Mouse (Mus musculus): ENCODE data around the gene Fam189a1. TPM values are rescaled to one million over a fixed set of nuclear protein-coding genes. Genes with fewer than 3 reads are reported as not detected.

The Fam189a1 gene
- polyA plus RNA-seq, 1 experiment from 2014 or later: 2.7 TPM

DNA sequence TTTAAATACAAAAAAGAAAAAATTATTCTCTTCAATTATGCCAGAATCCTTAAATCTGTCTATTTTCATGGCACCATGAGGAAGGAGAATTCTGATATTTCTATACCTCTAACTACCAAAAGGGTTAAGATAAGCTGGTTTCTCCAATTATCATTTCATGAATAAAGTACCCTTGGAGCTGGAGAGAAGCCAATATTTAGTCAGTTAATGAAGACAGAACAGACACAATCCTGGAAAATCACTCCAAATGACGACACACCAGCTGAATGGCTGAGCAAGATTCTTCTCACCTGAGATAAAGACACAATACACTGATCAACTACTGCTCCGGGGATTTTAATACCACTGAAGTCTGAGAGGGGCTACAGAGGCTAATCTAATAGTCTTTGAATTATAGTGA lies 150.6 kb downstream of the Fam189a1 start:
- H3K4me3 ChIP-seq (ENCODE audit: low read depth, low read length): no peak overlapping the region
- H3K4me1 ChIP-seq (replicated peaks; ENCODE audit: control insufficient read depth, insufficient read depth, low read length): no peaks in the 10 kb centered on the region
- no peaks in the 10 kb centered on the region for H3K27me3 ChIP-seq (ENCODE audit: control insufficient read depth, insufficient read depth, low read length)
- no peaks in the 10 kb centered on the region for H3K36me3 ChIP-seq (ENCODE audit: control insufficient read depth, insufficient read depth, low read length)
- H3K27ac ChIP-seq (ENCODE audit: low read depth, low read length): no peak overlapping the region
- 69% methylated on average over 2 of the region's 2 CpGs for WGBS
- ATAC-seq (replicated peaks; ENCODE audit: low FRiP score) (no peak), DNase-seq (ENCODE audit: low spot score) (no peak)
- H3K9ac ChIP-seq (ENCODE audit: low read length): no peak overlapping the region
- H3K4me2 ChIP-seq (ENCODE audit: low read depth, low read length, severe bottlenecking): no peak overlapping the region
- H3K9me3 ChIP-seq (ENCODE audit: control insufficient read depth, low read length): no peaks in the 10 kb centered on the region

DNA sequence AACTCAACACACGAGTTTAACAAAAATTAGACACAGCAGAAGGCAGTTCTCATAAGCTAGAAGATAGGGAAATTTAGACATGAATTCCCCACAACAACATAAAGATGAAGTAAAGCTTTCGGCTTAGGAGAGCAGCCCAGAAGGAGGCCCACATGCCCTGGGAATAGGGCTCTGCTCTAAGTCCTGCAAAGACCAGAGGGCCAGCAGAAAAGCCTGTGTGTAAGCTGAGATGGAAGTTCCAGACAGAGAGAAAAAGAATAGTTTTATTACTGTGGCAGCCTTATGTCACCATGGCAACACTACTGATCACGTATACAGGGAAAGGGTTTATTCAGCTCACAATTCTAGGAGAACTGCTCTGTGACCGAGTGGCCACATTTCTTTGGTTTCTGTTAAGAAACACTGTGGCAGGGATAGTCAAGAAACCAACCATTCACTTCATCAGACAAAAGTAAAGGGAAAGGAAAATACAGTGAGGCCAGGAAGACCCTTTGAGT lies 156.6 kb downstream of the Fam189a1 start:
- no peak overlapping the region for H3K4me2 ChIP-seq (ENCODE audit: low read depth, low read length, severe bottlenecking)
- H3K9ac ChIP-seq (ENCODE audit: low read length): no peak overlapping the region
- no peak overlapping the region for H3K27ac ChIP-seq (ENCODE audit: low read depth, low read length)
- ATAC-seq (replicated peaks; ENCODE audit: low FRiP score) (no peak), DNase-seq (ENCODE audit: low spot score) (peak; percentile 16)
- H3K36me3 ChIP-seq (ENCODE audit: control insufficient read depth, insufficient read depth, low read length): no peaks in the 10 kb centered on the region
- H3K4me3 ChIP-seq (ENCODE audit: low read depth, low read length): no peak overlapping the region
- H3K4me1 ChIP-seq (replicated peaks; ENCODE audit: control insufficient read depth, insufficient read depth, low read length): no peaks in the 10 kb centered on the region
- H3K27me3 ChIP-seq (ENCODE audit: control insufficient read depth, insufficient read depth, low read length): no peaks in the 10 kb centered on the region
- H3K9me3 ChIP-seq (ENCODE audit: control insufficient read depth, low read length): no peaks in the 10 kb centered on the region
- 57% methylated on average over 4 of the region's 4 CpGs for WGBS

DNA sequence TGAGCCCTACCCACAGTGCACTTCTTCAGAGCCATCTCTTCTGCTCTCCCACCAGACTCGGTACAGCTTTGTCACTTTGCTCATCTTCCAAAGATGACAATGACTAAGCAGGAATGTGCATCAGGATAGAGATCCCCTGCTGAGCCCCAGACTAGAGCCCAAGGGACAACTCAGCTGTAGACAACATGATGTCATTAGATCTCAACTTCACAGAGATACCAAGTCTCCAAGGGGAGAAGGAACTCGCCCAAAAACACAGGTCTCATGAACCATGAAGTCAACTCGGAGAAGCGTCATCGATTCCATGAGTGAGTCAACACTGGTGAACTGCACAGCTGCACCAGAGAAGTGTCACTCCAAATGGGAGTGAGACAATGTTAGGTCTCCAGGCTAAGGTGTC lies 158.6 kb downstream of the Fam189a1 start:
- WGBS: 90% methylated on average over 5 of the region's 5 CpGs
- Histone ChIP-seq H3K27ac (ENCODE audit: low read depth, low read length) (no peak overlapping the region), H3K36me3 (ENCODE audit: control insufficient read depth, insufficient read depth, low read length) (no peaks in the 10 kb centered on the region), H3K4me1 (replicated peaks; ENCODE audit: control insufficient read depth, insufficient read depth, low read length) (no peaks in the 10 kb centered on the region), H3K4me3 (ENCODE audit: low read depth, low read length) (no peak overlapping the region), H3K4me2 (ENCODE audit: low read depth, low read length, severe bottlenecking) (no peak overlapping the region), H3K9ac (ENCODE audit: low read length) (no peak overlapping the region), H3K9me3 (ENCODE audit: control insufficient read depth, low read length) (no peaks in the 10 kb centered on the region), H3K27me3 (ENCODE audit: control insufficient read depth, insufficient read depth, low read length) (no peaks in the 10 kb centered on the region)
- no peak for ATAC-seq (replicated peaks; ENCODE audit: low FRiP score)
- no peak for DNase-seq (ENCODE audit: low spot score)

DNA sequence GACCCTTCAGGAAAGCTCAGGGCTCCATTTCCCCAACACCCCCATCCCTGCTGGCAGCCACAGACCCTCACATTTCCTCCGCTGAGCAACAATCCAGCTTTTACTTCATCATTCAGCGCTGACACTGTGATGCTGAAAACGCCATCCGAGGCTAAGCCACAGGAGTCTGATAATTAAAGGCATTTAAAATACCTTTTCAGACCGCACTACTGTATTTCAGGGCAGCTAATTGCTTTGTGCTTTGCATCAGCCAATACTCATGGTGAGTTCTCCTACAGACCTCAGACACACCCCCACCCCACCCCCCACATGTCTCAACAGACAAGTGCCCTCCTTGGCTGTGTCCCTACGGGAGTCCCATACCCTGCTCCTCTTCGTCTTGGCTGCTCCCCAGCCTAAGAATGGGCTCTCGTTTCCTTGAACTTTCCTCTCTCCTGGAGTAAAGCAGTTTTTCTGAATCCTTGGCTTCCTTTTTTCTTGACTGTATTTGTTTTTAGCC lies 160.4 kb downstream of the Fam189a1 start:
- no peak overlapping the region for H3K27ac ChIP-seq (ENCODE audit: low read depth, low read length)
- DNase-seq (ENCODE audit: low spot score) (peak; percentile 38), ATAC-seq (replicated peaks; ENCODE audit: low FRiP score) (peak; percentile 39; the same call in 1 of the 2 replicates)
- no peak overlapping the region for H3K9ac ChIP-seq (ENCODE audit: low read length)
- no peaks in the 10 kb centered on the region for H3K36me3 ChIP-seq (ENCODE audit: control insufficient read depth, insufficient read depth, low read length)
- H3K27me3 ChIP-seq (ENCODE audit: control insufficient read depth, insufficient read depth, low read length): no peaks in the 10 kb centered on the region
- H3K4me2 ChIP-seq (ENCODE audit: low read depth, low read length, severe bottlenecking): no peak overlapping the region
- H3K4me3 ChIP-seq (ENCODE audit: low read depth, low read length): no peak overlapping the region
- H3K4me1 ChIP-seq (replicated peaks; ENCODE audit: control insufficient read depth, insufficient read depth, low read length): no peaks in the 10 kb centered on the region
- H3K9me3 ChIP-seq (ENCODE audit: control insufficient read depth, low read length): no peaks in the 10 kb centered on the region
- WGBS: 40% methylated on average over 8 of the region's 8 CpGs

DNA sequence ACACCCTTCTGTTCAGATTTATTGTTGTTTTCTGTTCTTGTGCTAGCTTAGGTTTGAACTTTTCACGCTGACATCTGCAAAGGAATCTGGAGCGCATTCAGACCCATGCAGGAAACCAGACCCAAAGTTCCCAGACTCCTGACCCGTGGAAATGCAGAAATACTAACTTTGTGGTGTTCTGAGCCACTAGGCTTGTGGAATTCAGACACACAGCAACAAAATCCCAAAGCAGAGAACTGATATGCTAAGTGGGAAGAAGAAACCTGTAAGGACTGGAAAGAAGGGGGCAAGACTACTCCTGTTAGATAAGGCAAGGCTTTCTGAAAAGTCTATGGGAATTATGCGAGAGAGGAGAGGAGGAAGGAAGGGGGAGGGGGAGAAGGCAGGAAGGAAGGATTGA lies 167.0 kb downstream of the Fam189a1 start:
- no peak overlapping the region for H3K4me2 ChIP-seq (ENCODE audit: low read depth, low read length, severe bottlenecking)
- H3K27ac ChIP-seq (ENCODE audit: low read depth, low read length): no peak overlapping the region
- no peak for DNase-seq (ENCODE audit: low spot score)
- no peaks in the 10 kb centered on the region for H3K4me1 ChIP-seq (replicated peaks; ENCODE audit: control insufficient read depth, insufficient read depth, low read length)
- H3K4me3 ChIP-seq (ENCODE audit: low read depth, low read length): no peak overlapping the region
- no peak overlapping the region for H3K9ac ChIP-seq (ENCODE audit: low read length)
- no peaks in the 10 kb centered on the region for H3K36me3 ChIP-seq (ENCODE audit: control insufficient read depth, insufficient read depth, low read length)
- no peaks in the 10 kb centered on the region for H3K27me3 ChIP-seq (ENCODE audit: control insufficient read depth, insufficient read depth, low read length)
- H3K9me3 ChIP-seq (ENCODE audit: control insufficient read depth, low read length): no peaks in the 10 kb centered on the region
- WGBS: 85% methylated on average over 4 of the region's 4 CpGs
- ATAC-seq (replicated peaks; ENCODE audit: low FRiP score): no peak

DNA sequence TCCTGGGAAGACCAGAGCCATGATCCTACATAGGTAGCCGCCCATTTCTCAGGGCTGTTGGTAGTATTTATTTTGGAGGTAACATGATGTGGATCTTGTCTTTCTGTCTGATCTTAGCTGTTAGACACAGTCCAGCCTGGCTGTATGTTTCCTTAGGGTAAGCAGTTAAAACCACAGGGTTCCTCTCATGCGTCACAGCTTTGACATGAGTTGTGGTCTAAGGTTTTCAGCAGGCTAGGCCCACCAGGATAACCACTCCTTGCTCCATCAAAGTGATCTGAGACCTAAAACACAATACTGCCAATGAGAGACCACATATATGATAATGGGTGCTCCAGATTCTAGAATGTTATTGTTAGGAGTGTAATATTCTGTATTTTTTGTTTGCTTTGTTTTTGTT lies 168.4 kb downstream of the Fam189a1 start:
- no peaks in the 10 kb centered on the region for H3K36me3 ChIP-seq (ENCODE audit: control insufficient read depth, insufficient read depth, low read length)
- H3K27me3 ChIP-seq (ENCODE audit: control insufficient read depth, insufficient read depth, low read length): no peaks in the 10 kb centered on the region
- no peak overlapping the region for H3K9ac ChIP-seq (ENCODE audit: low read length)
- H3K4me3 ChIP-seq (ENCODE audit: low read depth, low read length): no peak overlapping the region
- no peaks in the 10 kb centered on the region for H3K9me3 ChIP-seq (ENCODE audit: control insufficient read depth, low read length)
- no peak overlapping the region for H3K27ac ChIP-seq (ENCODE audit: low read depth, low read length)
- DNase-seq (ENCODE audit: low spot score) (no peak), ATAC-seq (replicated peaks; ENCODE audit: low FRiP score) (no peak)
- no peak overlapping the region for H3K4me2 ChIP-seq (ENCODE audit: low read depth, low read length, severe bottlenecking)
- no peaks in the 10 kb centered on the region for H3K4me1 ChIP-seq (replicated peaks; ENCODE audit: control insufficient read depth, insufficient read depth, low read length)
- WGBS: 88% methylated on average over 2 of the region's 2 CpGs

DNA sequence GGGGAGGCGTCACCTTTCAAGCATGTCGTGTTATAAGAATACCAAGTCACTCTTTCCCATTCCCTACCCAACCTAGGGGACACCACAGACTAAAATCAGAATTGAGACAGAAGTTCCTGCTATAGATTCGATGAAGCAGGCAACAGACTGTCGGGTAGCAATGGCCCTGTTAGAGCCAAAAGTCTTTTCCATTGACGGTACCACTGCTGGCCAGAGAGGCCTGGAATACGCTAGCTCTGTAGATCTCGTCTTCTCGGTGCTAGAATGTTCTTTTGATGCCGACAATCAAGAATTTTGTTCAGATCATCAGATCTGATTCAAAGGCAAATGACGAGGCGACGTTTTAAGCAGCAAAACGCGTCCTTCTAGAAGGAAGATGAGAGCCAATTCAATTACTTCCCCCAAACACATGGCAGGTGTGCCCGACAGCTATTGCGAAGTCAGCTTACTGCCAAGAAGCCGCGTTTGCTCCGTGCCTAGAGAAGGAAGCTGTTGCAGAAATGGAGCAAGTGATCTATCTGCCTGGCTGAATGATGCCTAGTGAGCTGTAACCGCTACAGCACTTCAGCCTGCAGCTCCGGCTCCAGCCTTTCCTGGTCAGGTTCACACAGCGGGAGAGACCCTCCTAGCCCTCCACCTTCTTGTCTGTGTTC lies 171.8 kb downstream of the Fam189a1 start:
- 90% methylated on average over 22 of the region's 22 CpGs for WGBS
- DNase-seq (ENCODE audit: low spot score) (no peak), ATAC-seq (replicated peaks; ENCODE audit: low FRiP score) (no peak)
- no peak overlapping the region for H3K9ac ChIP-seq (ENCODE audit: low read length)
- H3K9me3 ChIP-seq (ENCODE audit: control insufficient read depth, low read length): no peaks in the 10 kb centered on the region
- no peak overlapping the region for H3K4me2 ChIP-seq (ENCODE audit: low read depth, low read length, severe bottlenecking)
- no peak overlapping the region for H3K4me3 ChIP-seq (ENCODE audit: low read depth, low read length)
- H3K36me3 ChIP-seq (ENCODE audit: control insufficient read depth, insufficient read depth, low read length): no peaks in the 10 kb centered on the region
- H3K27ac ChIP-seq (ENCODE audit: low read depth, low read length): no peak overlapping the region
- H3K27me3 ChIP-seq (ENCODE audit: control insufficient read depth, insufficient read depth, low read length): no peaks in the 10 kb centered on the region
- no peaks in the 10 kb centered on the region for H3K4me1 ChIP-seq (replicated peaks; ENCODE audit: control insufficient read depth, insufficient read depth, low read length)

DNA sequence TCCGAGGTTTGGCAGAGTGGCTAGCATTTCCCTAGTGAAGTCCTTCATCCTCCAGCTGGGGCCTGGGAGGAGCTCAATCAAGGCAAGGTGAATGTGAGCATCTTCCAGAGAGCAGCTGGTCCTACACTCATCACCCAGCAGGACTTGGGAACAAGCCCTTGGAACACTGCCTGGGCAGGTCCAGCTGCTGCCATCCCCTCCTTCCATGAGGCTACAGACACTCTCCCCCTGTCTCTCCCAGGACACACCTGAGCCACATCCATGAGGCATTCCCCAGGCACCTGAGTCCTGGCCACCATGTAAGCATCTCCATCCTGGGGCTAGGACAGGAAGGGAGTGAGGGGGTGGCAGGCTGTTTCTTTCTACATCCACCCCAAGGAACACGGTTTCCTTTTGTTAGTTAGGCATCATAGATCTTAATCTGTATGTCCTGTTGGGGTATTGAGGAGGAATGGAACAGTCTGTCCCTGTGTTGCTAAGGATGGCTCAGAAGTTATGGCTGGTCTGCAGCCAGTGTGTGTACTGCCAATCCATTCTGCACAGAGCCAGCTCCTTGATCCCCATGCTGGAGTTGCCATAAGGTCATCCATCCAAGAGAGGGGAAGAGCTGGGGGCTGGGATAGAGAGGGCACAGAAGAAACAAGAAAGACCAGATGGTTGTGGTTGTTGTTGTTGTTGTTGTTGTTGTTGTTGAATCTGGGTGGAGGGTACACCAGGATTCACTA lies 174.7 kb downstream of the Fam189a1 start:
- H3K4me3 ChIP-seq (ENCODE audit: low read depth, low read length): no peak overlapping the region
- DNase-seq (ENCODE audit: low spot score) (no peak), ATAC-seq (replicated peaks; ENCODE audit: low FRiP score) (no peak)
- no peak overlapping the region for H3K4me2 ChIP-seq (ENCODE audit: low read depth, low read length, severe bottlenecking)
- H3K36me3 ChIP-seq (ENCODE audit: control insufficient read depth, insufficient read depth, low read length): no peaks in the 10 kb centered on the region
- no peak overlapping the region for H3K9ac ChIP-seq (ENCODE audit: low read length)
- no peaks in the 10 kb centered on the region for H3K27me3 ChIP-seq (ENCODE audit: control insufficient read depth, insufficient read depth, low read length)
- WGBS: 74% methylated on average over 2 of the region's 2 CpGs
- no peak overlapping the region for H3K27ac ChIP-seq (ENCODE audit: low read depth, low read length)
- H3K9me3 ChIP-seq (ENCODE audit: control insufficient read depth, low read length): no peaks in the 10 kb centered on the region
- H3K4me1 ChIP-seq (replicated peaks; ENCODE audit: control insufficient read depth, insufficient read depth, low read length): no peaks in the 10 kb centered on the region
